ENCODE assay signal across 14 mouse cellular contexts in genomic region chr17:15302110-15302509, GRCm38 (mm10).
DNase-seq lines count a peak whose midpoint lies in the region.
"Had no signal": no experiment of that assay in that cellular context is flagged by ENCODE, and none has a peak within 500 bp of the region (broad histone marks: within the 10 kb centered on the region; RNA-seq: fewer than 3 reads in every experiment).

No protein-coding gene starts in this region.

- DNase-seq in adrenal gland, postnatal 14 days = peak; percentile 29
- no peak for DNase-seq in adrenal gland, postnatal 25 days
- DNase-seq in gastrocnemius, postnatal 14 days = peak; percentile 10
- DNase-seq in gastrocnemius, postnatal 36 days = no peak
- peak; percentile 58 for DNase-seq in adipocyte (ENCODE audit: low spot score)
- peak; percentile 15 for DNase-seq in telencephalon, adult 2 months (ENCODE audit: low read depth, low spot score)
- no peak for DNase-seq in urinary bladder, postnatal 14 days (ENCODE audit: low spot score)
- DNase-seq: adrenal gland, adult 2 months; cerebellum, adult 2 months; cerebellum, postnatal 14 days; embryo, embryonic 11 days; heart, adult 18-20 months; heart, postnatal 10 days; heart, postnatal 4 days had no signal

- intact Hi-C loops in gastrocnemius, postnatal 14 days (cut with DNase I; ENCODE audit: low total_unique reads) = no loop called here
- intact Hi-C loops in gastrocnemius, postnatal 36 days (cut with DNase I) = no loop called here

Comparison
In these comparisons a context has a peak if more than half of its experiments do, and no peak if none do; other contexts are left out.
1. DNase-seq: peak in adrenal gland, postnatal 14 days (single experiment), gastrocnemius, postnatal 14 days (single experiment), adipocyte (single experiment) and telencephalon, adult 2 months (single experiment); none in adrenal gland, postnatal 25 days (single experiment), gastrocnemius, postnatal 36 days (0 of 2) and urinary bladder, postnatal 14 days (single experiment).